Mouse (Mus musculus): ENCODE measurements around the gene Ndufa10. TPM values are rescaled to one million over a fixed set of nuclear protein-coding genes. Genes with fewer than 3 reads are reported as not detected.

Gene Ndufa10
- total and polyA plus RNA-seq, 2 experiments from 2014 or later: 187 to 388 TPM

DNA sequence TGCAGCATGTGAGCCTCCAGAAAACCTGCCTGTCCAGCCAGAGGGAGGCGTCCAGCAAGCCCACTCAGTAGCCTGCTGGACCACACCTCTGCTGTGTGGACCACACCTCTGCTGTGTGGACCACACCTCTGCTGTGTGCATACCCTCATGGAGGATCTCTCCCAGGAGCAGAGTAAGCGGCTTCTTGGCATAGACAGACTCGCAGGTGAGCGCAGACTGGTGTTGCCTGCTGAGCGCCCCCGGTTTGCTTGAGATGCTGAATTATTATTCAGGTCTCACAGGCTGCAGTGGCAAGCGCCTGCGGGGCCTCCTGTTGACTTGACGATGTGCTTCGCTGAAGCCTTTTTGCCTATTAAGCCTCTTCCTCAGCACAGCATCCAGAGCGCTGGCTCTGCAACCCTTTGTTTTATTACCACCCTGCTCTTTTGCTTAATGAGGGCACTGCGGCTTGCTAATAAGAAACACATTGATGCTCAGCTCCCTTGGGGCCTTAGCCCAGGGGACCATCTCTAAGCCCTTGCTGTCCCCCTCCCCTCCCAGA lies 76.1 kb downstream of the Ndufa10 start:
- H3K4me2 ChIP-seq (ENCODE audit: low read depth, low read length): no peak overlapping the region
- peak; percentile 63 for ATAC-seq
- peak; percentile 55 for DNase-seq (ENCODE audit: low spot score)
- 11% methylated on average over 12 of the region's 12 CpGs for WGBS
- peak overlapping the region; percentile 52; the same call in 1 of the 2 replicates for H3K27ac ChIP-seq
- H3K4me3 ChIP-seq (ENCODE audit: low read length): no peak overlapping the region
- no peaks in the 10 kb centered on the region for H3K36me3 ChIP-seq (ENCODE audit: insufficient read depth, low read length)
- no peaks in the 10 kb centered on the region for H3K9me3 ChIP-seq (ENCODE audit: low read length)
- peaks cover 11% of the 10 kb centered on the region; the same call in 1 of the 2 replicates for H3K4me1 ChIP-seq (ENCODE audit: insufficient read depth, low read length)
- H3K27me3 ChIP-seq (ENCODE audit: insufficient read depth, low read length): no peaks in the 10 kb centered on the region
- no peak for TF ChIP-seq CTCF (IDR thresholded peaks at IDR 0.05; ENCODE audit: low read depth)
- no peak overlapping the region for H3K9ac ChIP-seq (replicated peaks; ENCODE audit: low read length)

DNA sequence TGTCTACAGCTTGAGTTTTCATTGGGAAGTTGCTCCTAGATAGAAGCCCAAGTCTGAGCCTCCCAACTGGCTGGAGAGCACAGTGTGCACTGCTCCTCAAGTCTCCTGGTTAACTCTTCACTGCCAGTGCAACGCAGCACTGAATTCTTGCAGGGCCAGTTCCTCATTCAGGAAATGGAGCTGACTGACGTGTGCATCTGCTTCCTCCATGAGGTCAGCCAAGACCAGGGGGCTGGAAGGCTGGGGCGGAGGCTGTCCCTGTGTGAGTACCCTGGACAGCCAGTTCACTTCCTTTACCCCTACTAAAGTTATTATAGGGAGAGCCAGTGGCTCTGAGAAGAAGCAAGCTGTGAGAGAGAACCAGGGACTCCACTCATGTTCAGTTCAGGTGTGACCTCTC lies 79.4 kb downstream of the Ndufa10 start:
- Histone ChIP-seq H3K9me3 (ENCODE audit: low read length) (no peaks in the 10 kb centered on the region), H3K4me2 (ENCODE audit: low read depth, low read length) (no peak overlapping the region), H3K9ac (replicated peaks; ENCODE audit: low read length) (no peak overlapping the region), H3K27me3 (ENCODE audit: insufficient read depth, low read length) (no peaks in the 10 kb centered on the region), H3K36me3 (ENCODE audit: insufficient read depth, low read length) (no peaks in the 10 kb centered on the region), H3K4me1 (ENCODE audit: insufficient read depth, low read length) (peaks cover 11% of the 10 kb centered on the region; the same call in 1 of the 2 replicates), H3K27ac (no peak overlapping the region), H3K4me3 (ENCODE audit: low read length) (no peak overlapping the region)
- no peak for TF ChIP-seq CTCF (IDR thresholded peaks at IDR 0.05; ENCODE audit: low read depth)
- WGBS: 74% methylated on average over 3 of the region's 3 CpGs
- ATAC-seq (no peak), DNase-seq (ENCODE audit: low spot score) (no peak)

- WGBS: 90% methylated on average over 6 of the region's 6 CpGs
- Histone ChIP-seq H3K36me3 (ENCODE audit: insufficient read depth, low read length) (no peaks in the 10 kb centered on the region), H3K27me3 (ENCODE audit: insufficient read depth, low read length) (no peaks in the 10 kb centered on the region), H3K9me3 (ENCODE audit: low read length) (no peaks in the 10 kb centered on the region), H3K9ac (replicated peaks; ENCODE audit: low read length) (no peak overlapping the region), H3K4me3 (ENCODE audit: low read length) (no peak overlapping the region), H3K4me2 (ENCODE audit: low read depth, low read length) (no peak overlapping the region), H3K4me1 (ENCODE audit: insufficient read depth, low read length) (peaks cover 11% of the 10 kb centered on the region; the same call in 1 of the 2 replicates), H3K27ac (no peak overlapping the region)
- ATAC-seq (no peak), DNase-seq (ENCODE audit: low spot score) (no peak)
- TF ChIP-seq CTCF (IDR thresholded peaks at IDR 0.05; ENCODE audit: low read depth): no peak
These were observed 80.5 kb downstream of the Ndufa10 start for GRCm38 (mm10) chr1:92393166-92393565.

Small RNAs within 50 kb of the gene (microRNA-seq; reads per million reads assigned to microRNA genes)
- gene Mir6900: 4.9 to 6.4 reads per million in 2 experiments

Other genes starting within 250 kb of the Ndufa10 start
- gene Olfr1416, start 11.3 kb upstream of the Ndufa10 start, total RNA-seq (2014; rRNA removed): not detected in 2 replicates
- not detected in 2 replicates for gene Olfr1416, start 11.3 kb upstream of the Ndufa10 start, polyA plus RNA-seq (2015; fragmentation: Nextera tagmentation; extraction: Ambion mirVana)
- gene Olfr1415, start 22.2 kb upstream of the Ndufa10 start, total RNA-seq (2014; rRNA removed): not detected in 2 replicates
- not detected in 2 replicates for gene Olfr1415, start 22.2 kb upstream of the Ndufa10 start, polyA plus RNA-seq (2015; fragmentation: Nextera tagmentation; extraction: Ambion mirVana)
- not detected in 2 replicates for gene Olfr1414, start 44.8 kb upstream of the Ndufa10 start, total RNA-seq (2014; rRNA removed)
- gene Olfr1414, start 44.8 kb upstream of the Ndufa10 start, polyA plus RNA-seq (2015; fragmentation: Nextera tagmentation; extraction: Ambion mirVana): not detected in 2 replicates
- gene Olfr1413, start 97.5 kb upstream of the Ndufa10 start, total RNA-seq (2014; rRNA removed): not detected in 2 replicates
- not detected in 2 replicates for gene Olfr1413, start 97.5 kb upstream of the Ndufa10 start, polyA plus RNA-seq (2015; fragmentation: Nextera tagmentation; extraction: Ambion mirVana)
- gene Olfr1412, start 111.9 kb upstream of the Ndufa10 start, total RNA-seq (2014; rRNA removed): not detected in 2 replicates
- not detected in 2 replicates for gene Olfr1412, start 111.9 kb upstream of the Ndufa10 start, polyA plus RNA-seq (2015; fragmentation: Nextera tagmentation; extraction: Ambion mirVana)
- not detected in 2 replicates for gene Olfr1411, start 120.6 kb upstream of the Ndufa10 start, total RNA-seq (2014; rRNA removed)
- gene Olfr1411, start 120.6 kb upstream of the Ndufa10 start, polyA plus RNA-seq (2015; fragmentation: Nextera tagmentation; extraction: Ambion mirVana): not detected in 2 replicates
- not detected in 2 replicates for gene Olfr1410, start 131.9 kb upstream of the Ndufa10 start, total RNA-seq (2014; rRNA removed)
- gene Olfr1410, start 131.9 kb upstream of the Ndufa10 start, polyA plus RNA-seq (2015; fragmentation: Nextera tagmentation; extraction: Ambion mirVana): not detected in 2 replicates
- gene Olfr12, start 143.9 kb upstream of the Ndufa10 start, total RNA-seq (2014; rRNA removed): not detected in 2 replicates
- not detected in 2 replicates for gene Olfr12, start 143.9 kb upstream of the Ndufa10 start, polyA plus RNA-seq (2015; fragmentation: Nextera tagmentation; extraction: Ambion mirVana)
- gene Cops9, start 168.1 kb upstream of the Ndufa10 start, total RNA-seq (2014; rRNA removed): 201 and 223 TPM in 2 replicates
- gene Cops9, start 168.1 kb upstream of the Ndufa10 start, polyA plus RNA-seq (2015; fragmentation: Nextera tagmentation; extraction: Ambion mirVana): 641 and 676 TPM in 2 replicates
- not detected in 2 replicates for gene Otos, start 175.0 kb upstream of the Ndufa10 start, total RNA-seq (2014; rRNA removed)
- gene Otos, start 175.0 kb upstream of the Ndufa10 start, polyA plus RNA-seq (2015; fragmentation: Nextera tagmentation; extraction: Ambion mirVana): 0.81 and 0.88 TPM in 2 replicates